Mouse (Mus musculus) MEL (cell line): ENCODE measurements around the gene Esp1.

Experiments used
- BHLHE40 ChIP-seq: IDR thresholded peaks from 2 replicates; pipeline ENCODE4 v1.6.1; 2012; ENCODE audit warnings: low read depth, mild to moderate bottlenecking, inconsistent platforms, low read length, improper control_type of control experiment, borderline replicate concordance
- CHD2 ChIP-seq: IDR thresholded peaks from 2 replicates; pipeline ENCODE4 v1.6.1; 2011; ENCODE audit warnings: low read length, improper control_type of control experiment
- CTCF ChIP-seq, 3 experiments: IDR thresholded peaks in 2 of 3; conservative IDR thresholded peaks in 1 of 3; 2 replicates each; pipeline ENCODE4 v1.5.1; 2011 to 2012; ENCODE audit warnings: low read length in 3 of 3, low read depth in 2 of 3, mild to moderate bottlenecking in 2 of 3, improper control_type of control experiment in 1 of 3, inconsistent platforms in 1 of 3, mixed read lengths in 1 of 3, moderate library complexity in 1 of 3; ENCODE audit not compliant: control insufficient read depth in 1 of 3, insufficient read depth in 1 of 3, poor library complexity in 1 of 3, severe bottlenecking in 1 of 3
- EP300 ChIP-seq, 2 experiments: IDR thresholded peaks; 2 replicates each; pipeline ENCODE4 v1.6.1; 2011; ENCODE audit warnings: improper control_type of control experiment in 2 of 2, low read length in 2 of 2, low read depth in 1 of 2, mild to moderate bottlenecking in 1 of 2
- MAX ChIP-seq: IDR thresholded peaks from 2 replicates; pipeline ENCODE4 v1.6.1; 2011; ENCODE audit warnings: low read length, improper control_type of control experiment
- MAZ ChIP-seq: IDR thresholded peaks from 2 replicates; pipeline ENCODE4 v1.6.1; 2012; ENCODE audit warnings: low read depth, mild to moderate bottlenecking, inconsistent platforms, low read length, improper control_type of control experiment
- MEF2A ChIP-seq: IDR thresholded peaks from 2 replicates; pipeline ENCODE4 v1.6.1; 2014; ENCODE audit warnings: low read depth, mild to moderate bottlenecking, inconsistent platforms, low read length, improper control_type of control experiment; ENCODE audit not compliant: poor library complexity, insufficient replicate concordance, severe bottlenecking; ENCODE audit errors: extremely low read depth
- NELFE ChIP-seq: IDR thresholded peaks from 2 replicates; pipeline ENCODE4 v1.6.1; 2011; ENCODE audit warnings: low read depth, low read length, improper control_type of control experiment
- NRF1 ChIP-seq: IDR thresholded peaks from 2 replicates; pipeline ENCODE4 v1.6.1; 2014; ENCODE audit warnings: low read depth, mild to moderate bottlenecking, inconsistent platforms, low read length, improper control_type of control experiment, moderate library complexity; ENCODE audit not compliant: poor library complexity, insufficient read depth, severe bottlenecking
- POLR2A ChIP-seq, 2 experiments: IDR thresholded peaks; 2 replicates each; pipeline ENCODE4 v1.6.1; 2011 to 2012; ENCODE audit warnings: low read length in 2 of 2, mild to moderate bottlenecking in 2 of 2, control low read depth in 1 of 2, improper control_type of control experiment in 1 of 2, low read depth in 1 of 2, moderate library complexity in 1 of 2; ENCODE audit not compliant: control insufficient read depth in 1 of 2, insufficient read depth in 1 of 2, poor library complexity in 1 of 2
- ZMIZ1 ChIP-seq: IDR thresholded peaks from 2 replicates; pipeline ENCODE4 v1.6.1; 2012; ENCODE audit warnings: low read depth, mild to moderate bottlenecking, inconsistent platforms, low read length, improper control_type of control experiment, moderate library complexity
- ZNF384 ChIP-seq: IDR thresholded peaks from 2 replicates; pipeline ENCODE4 v1.6.1; 2012; ENCODE audit warnings: low read depth, mild to moderate bottlenecking, inconsistent platforms, low read length, improper control_type of control experiment

DNA sequence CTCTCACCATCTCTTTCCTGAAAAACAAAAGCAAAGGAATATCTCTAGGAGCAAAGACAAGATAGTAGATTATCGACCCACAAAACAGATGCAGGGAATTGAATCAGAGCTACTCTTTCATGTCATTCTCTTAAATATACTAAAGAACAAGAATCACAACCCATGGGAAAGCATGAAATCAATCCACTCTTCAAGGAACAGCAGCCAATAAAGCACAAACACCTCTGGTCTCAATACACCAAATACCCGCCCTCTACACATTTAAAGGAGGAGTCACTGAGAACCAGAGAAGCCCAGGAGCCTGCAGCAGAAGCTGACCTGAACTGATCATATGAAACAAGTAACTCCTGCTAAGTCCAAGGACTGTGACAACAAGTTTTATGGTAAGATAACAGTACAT is at the start of gene Esp1:
- TF ChIP-seq NELFE (no peak), ZMIZ1 (no peak), POLR2A (IDR thresholded peaks at IDR 0.05; ENCODE audit: control insufficient read depth in 1 of 2, insufficient read depth in 1 of 2, low read depth in 1 of 2, low read length in 2 of 2, poor library complexity in 1 of 2) (no peak), MAX (no peak), EP300 (IDR thresholded peaks at IDR 0.05; ENCODE audit: low read depth in 1 of 2, low read length in 2 of 2) (no peak), NRF1 (no peak), CTCF (IDR thresholded peaks at IDR 0.05 in 2 of 3, conservative IDR thresholded peaks at IDR 0.05 in 1 of 3; ENCODE audit: control insufficient read depth in 1 of 3, insufficient read depth in 1 of 3, low read depth in 2 of 3, low read length in 3 of 3, poor library complexity in 1 of 3, severe bottlenecking in 1 of 3) (no peak), BHLHE40 (no peak), MEF2A (no peak), MAZ (no peak), CHD2 (no peak), ZNF384 (no peak)
